Mouse (Mus musculus): Measurements from ENCODE around the gene Bcar3.

Bcar3 gene

DNA sequence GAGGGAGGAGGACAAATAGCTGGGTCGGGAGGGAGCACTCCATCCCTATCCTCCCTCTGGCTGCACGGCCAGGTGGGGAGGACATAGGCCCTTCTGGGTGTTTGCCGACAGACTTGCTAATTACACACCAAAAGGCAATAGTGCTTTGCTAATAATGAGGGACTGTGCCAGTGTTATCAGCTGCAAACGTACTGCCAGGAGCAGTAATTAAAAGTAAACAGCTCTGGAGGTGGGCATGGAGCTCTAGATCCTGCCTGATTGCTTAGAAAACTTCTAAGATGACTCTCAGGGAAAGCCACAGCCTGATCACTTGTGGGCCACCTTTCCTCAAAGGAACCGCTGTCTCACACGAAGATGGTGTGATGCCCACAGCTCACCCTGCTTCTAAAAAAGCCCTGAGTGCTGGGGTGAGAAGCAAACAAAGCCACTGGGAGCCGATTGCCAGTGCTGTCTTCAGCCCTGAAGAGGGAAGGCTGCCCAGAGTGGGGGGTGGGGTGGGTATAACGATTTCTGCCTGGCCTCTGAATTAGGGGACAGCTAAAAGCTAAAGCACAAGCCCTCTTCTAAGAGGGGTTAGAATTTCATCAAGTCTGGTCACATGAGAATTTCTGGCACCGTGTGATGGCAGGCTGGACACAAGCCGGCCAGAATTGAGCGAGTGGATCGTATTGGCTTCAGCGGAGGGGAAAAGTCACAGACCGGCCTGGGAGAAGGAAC is 189.3 kb downstream of the Bcar3 start:
- DNase-seq (ENCODE audit: low spot score in 2 of 2): peak; percentile 47 to 72

DNA sequence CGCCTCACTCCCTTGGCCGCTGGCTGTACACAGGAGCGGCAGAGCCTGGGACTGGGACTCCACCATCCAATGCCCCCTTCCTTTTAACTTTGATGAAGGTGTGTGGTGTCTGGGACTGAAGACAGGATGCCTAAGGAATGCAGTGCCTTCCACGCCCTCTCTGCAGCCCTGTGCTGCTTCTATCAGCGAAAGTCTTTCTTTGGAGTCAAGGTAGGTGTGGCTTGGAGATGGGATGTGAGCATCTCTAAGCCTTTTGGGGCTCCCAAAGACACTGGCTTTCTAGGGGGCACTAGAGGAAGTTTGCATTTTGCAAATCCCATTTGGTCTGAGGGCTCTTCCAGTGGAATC is 189.8 kb downstream of the Bcar3 start:
- DNase-seq (ENCODE audit: low spot score in 2 of 2): no peak

DNA sequence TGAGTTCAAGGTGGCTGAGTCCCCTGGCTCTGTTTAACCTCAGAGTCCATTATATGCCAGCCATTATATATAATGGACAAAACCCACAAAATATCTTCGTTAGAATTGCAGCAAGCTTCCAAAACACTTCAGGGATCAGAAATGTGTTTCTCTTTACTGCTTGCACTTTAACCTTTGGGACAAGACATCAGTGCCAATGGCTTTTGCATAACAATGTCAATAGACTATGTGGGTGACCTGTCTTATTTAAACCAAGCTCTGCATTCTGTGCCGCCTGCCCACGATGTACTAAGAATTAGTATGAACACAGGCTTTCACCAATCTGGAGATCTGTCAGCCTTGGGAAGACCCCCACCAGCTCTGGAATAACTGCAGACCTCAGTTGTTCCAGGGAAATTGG is 190.4 kb downstream of the Bcar3 start:
- DNase-seq (ENCODE audit: low spot score in 2 of 2): no peak

DNA sequence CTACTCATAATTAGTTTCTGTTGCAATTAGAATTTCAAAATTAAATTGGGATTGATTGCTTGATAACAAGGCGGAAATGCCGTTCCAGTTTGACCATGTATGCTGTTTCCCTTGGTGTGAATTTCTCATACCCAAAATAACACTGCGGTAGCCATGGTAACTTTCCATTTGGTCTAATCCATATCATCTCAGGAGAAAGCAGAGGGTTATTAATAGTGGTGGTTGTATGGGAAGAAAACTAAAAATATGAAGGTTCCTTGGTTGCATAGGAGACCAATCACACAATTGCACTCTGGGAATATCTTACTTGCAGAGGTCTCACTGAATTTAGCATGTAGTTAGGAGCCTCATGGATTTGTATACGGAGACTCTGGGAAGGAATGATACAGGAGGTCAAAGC is 191.8 kb downstream of the Bcar3 start:
- DNase-seq (ENCODE audit: low spot score in 2 of 2): peak in 1 of 2 experiments; percentile 64

DNA sequence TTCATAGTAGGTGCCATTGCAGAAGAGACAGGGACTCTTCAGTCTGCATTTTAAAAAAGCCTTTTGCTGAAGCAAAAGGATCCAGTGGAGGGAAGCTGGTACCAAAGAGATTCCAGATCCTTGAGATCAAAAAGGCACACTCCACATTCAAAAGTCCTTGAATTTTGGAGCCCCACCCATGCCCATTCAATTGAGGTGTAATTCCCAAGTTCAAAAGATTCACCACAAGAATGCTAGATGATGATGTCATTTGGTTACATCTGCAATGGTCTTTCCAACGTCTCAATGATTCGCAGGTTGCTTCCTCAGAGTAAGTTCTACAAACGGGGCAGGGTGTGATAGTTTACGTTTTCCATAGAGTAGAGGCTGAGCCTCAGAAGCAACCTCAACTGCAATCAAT is 192.3 kb downstream of the Bcar3 start:
- no peak for DNase-seq (ENCODE audit: low spot score in 2 of 2)

DNA sequence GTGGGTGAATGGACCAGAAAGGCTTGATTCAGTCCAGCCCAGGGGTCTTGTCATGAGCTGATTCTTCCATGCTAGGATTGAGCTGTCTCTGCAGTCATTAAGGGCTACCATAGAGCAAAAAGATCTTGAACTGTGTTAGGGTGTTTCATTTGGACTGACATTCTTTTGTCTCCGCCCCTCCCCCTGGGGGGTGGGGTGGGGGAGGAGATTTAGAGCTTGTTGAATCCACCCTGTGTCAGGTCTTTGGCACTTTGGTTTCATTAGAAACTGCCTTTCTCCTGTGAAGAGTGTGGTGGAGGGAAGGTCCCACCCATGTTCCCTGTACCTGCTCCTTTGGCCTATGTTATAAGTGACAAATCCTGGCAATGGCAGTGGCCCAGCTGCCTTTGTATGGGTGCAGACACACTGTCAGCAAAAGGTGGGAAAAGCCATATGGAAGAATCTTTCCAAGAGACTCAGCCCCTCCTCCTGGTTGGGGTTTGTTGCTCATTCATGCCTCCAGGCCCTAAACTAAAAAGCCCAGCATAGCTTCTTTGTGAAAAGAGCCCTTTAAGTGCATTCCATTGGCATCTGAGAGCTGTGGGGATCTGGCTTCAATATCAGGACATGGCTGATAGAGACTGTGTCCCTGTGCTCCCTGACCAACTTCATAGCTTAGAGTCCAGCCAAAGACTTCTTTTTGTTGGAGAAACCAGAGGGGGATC is 194.3 kb downstream of the Bcar3 start:
- peak in 1 of 2 experiments; percentile 34 for DNase-seq (ENCODE audit: low spot score in 2 of 2)

DNA sequence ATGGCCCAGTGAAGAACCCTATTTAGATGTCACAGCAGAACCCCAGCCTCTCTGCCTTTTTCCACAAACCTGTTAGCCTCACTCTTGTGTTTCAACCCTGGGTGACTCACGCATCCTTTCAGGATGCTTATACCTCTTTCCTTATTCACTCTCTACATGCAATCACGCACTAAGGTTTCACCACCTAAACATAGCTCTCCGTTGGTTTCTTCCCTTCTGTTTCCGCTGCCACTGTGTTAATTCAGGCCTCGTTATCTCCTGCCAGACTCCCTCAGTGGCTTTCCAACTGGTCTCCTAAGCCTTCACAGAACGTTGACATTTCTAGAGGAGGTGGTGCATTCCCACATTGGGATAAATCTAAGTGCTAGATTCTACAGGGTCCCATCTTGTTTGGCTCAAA is 196.6 kb downstream of the Bcar3 start:
- DNase-seq (ENCODE audit: low spot score in 2 of 2): peak in 1 of 2 experiments; percentile 80

DNA sequence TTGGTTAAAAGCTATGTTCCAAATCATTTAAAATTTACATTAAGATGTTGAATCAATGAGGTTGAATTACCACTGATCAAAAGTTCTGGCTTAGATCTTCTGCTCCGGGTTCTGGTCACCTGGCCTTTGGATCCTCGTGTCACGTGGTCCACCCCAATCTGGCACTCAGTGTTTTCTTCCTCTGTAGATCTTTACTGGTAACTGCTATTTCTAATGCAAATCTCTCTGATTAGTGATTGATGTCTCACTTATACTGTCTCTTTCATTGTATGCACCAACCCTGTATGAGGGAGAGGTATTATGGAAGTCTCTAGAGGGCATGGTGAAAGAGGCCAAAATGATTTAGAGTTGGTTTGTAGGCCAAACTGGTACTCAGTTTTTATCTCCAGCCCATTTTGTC is 198.1 kb downstream of the Bcar3 start:
- DNase-seq (ENCODE audit: low spot score in 2 of 2): no peak

DNA sequence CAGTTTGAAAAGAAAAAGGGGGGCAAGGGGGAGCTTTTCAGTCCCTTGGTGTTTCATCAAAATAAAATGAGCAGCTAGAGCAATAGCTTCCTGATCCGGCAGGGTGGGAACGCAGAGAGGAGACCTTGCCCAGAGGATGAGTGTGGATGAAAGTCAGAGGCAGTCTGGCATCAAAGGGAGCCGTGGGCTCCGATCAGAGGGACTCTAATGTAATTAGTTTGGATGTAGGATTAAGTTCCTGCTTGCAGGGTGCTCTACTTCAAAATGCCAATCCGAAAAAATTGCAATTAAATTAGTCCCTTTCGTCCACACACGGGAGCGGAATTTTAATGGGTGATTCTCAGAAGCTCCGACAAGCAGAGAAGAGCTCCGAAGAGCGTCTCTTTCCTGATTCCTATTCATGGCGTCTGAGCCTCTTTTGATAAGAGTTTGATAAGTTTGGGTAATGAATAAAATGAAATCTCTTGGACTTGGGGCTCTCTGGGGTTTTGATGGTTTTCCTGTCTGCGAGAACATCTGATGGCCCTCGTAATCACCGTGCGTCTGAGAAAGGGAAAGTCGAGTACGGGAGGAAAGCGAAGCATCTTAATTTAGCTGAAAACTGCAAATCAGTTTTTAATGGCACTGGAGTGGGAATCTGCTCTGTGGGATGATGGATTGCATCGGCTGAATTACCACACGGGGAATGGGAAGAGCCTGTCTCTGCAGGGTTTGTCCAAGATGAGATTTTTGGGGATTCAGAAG is 199.1 kb downstream of the Bcar3 start:
- DNase-seq (ENCODE audit: low spot score in 2 of 2): peak in 1 of 2 experiments; percentile 29

DNA sequence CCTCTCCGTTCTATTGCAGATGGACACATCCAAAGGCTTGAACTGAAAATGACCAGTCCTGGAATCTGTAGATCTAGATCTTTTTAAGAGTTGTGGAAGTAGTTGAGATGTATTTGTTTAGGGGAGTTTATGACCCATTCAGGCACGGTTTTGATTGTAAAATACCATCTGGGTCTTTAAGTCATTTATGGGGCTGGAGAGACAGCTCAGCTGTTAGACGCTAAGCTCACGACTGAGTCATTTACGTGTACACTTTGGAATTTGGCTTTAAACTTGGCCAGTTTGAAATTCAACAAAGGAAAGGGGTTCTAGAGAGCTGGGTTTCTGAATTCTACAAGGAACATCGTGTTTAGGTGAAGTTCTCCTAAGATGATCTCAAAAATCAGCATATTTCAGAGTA is 200.8 kb downstream of the Bcar3 start:
- DNase-seq (ENCODE audit: low spot score in 2 of 2): no peak

DNA sequence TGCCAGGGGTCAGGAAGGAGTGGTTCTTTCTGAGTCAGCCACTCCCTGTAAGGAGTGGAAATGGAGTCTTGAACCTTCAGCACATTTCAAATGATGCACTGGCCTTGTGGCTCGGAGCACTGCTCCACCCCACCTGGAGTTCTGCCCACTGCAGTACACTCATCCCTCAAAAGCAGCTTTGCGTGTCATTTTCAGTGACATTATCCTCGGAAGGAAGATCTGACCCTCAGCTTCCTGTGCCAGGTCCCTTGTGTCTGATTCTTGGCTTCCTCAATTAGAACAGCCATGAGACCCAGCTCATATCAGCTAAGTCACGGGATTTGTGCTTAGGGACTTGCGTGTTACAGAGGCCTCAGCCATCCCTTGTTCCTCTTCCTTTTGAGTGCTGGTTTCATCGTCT is 203.9 kb downstream of the Bcar3 start:
- no peak for DNase-seq (ENCODE audit: low spot score in 2 of 2)

DNA sequence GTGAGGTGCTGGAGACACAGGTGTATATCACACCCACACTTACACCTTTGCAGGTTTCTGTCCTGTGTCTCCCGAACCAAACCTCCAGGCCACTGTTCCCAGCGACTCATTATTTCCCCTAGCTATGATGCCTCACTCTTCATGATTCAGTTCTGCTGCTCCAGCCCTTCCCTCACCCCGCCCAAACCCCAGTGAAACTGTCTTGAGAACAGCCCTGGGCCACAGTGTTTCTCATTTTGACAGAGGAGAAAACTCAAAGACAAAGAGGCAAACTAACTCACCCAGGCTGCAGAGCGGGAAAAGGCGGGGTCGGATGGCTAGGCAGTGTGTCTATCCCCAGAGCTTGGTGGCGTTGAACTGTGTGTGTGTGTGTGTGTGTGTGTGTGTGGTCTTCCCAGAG is 204.6 kb downstream of the Bcar3 start:
- DNase-seq (ENCODE audit: low spot score in 2 of 2): no peak

DNA sequence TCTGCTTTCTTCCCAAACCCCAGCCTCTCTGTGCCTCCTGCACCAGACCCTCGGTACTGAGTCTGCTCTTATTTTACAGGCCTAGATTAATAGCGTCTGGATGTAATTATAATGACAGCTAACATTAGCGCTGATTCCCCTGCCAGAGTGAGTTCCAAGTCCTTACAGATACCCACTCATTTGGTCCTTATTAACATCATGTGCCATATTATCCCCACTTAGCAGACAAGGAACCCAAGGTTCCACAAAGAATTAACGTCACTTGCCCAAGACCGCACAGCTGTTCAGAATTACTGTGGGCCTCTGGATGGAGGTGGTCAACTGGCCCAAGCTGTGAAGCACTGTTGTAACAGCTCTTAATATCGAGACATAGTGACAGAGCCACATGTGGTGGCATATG is 205.7 kb downstream of the Bcar3 start:
- DNase-seq (ENCODE audit: low spot score in 2 of 2): no peak

DNA sequence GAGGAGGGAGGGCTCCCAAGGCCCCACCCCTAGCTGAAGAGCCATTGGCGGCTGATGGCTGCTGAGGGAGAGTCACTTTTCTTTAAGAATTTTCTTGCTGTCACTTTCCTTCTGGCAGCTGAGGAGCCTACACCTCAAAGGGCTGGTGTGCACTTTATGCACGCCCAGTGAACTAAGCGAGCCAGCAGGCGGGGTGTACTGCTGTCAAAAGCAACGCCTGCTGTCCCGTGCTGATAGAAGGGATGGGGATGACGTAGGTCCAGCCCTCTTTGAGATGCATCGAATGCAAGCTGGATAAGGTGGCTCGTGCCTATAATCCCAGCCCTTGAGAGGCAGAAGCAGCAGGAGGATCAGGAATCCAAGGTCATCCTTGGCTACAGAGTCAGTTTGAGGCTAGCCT is 207.0 kb downstream of the Bcar3 start:
- DNase-seq (ENCODE audit: low spot score in 2 of 2): no peak

DNA sequence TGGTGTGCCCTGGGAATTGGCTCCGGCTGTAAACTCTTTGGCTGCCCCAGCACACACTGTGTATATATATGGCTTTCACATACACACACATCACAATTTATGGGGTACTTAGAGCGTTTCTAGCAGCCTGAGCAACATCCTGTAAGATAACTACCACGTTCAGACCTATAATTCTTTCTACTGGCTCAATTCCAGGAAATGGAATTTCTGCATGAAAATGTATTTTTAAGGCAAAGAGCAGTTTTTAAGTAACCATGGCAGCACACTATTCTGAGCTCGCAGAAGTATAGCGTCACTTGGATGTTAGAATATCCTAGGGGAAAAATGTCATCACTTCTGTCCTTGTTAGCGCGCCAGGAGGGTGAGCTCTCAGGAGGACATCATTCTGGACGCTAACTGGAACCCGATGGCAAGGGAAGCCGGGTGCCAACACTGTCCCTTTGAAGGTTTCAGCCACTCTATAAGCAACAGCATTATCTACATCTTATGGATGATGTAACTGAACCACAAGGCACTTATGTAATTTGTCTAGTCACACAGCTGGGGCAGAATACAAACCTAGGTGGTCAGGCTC is 212.5 kb downstream of the Bcar3 start:
- DNase-seq (ENCODE audit: low spot score in 2 of 2): peak; percentile 63 to 73

DNA sequence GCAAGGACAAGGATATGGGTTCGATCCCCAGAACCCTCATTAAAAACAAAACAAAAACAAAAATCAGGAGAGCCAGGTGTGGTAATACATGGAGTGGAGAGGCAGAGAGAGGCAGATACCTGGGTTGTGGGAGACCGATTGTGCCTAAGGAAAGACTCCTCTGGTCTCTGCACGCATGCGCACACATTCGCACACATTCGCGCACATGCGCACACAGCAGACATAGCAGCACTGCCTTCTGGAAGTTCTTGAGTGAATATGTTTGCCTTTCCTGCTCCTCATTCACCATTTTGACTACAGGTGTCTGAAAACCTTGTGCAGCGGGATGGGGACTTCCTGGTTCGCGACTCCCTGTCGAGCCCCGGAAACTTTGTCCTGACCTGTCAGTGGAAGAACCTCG is 213.9 kb downstream of the Bcar3 start:
- DNase-seq (ENCODE audit: low spot score in 2 of 2): no peak

DNA sequence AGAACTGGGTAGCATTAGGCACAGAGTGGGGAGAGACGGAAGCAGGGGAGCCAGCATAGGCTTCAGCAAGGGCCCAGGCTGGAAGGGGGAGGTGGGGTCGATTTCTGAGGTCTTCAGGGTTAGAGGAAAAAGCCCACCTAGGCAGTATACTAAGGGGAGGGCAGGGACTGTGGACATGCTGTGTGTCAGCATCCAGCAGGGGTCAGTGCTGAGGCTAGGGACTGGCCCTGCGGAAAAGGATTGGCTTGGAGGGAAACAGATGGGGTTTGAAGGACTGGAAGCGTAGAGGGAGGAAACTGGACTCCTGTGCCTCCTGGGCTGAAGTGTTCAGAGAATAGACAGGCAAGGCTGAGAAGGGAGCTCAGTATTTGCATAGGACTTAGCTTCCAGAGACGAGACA is 215.1 kb downstream of the Bcar3 start:
- peak; percentile 59 to 70 for DNase-seq (ENCODE audit: low spot score in 2 of 2)

DNA sequence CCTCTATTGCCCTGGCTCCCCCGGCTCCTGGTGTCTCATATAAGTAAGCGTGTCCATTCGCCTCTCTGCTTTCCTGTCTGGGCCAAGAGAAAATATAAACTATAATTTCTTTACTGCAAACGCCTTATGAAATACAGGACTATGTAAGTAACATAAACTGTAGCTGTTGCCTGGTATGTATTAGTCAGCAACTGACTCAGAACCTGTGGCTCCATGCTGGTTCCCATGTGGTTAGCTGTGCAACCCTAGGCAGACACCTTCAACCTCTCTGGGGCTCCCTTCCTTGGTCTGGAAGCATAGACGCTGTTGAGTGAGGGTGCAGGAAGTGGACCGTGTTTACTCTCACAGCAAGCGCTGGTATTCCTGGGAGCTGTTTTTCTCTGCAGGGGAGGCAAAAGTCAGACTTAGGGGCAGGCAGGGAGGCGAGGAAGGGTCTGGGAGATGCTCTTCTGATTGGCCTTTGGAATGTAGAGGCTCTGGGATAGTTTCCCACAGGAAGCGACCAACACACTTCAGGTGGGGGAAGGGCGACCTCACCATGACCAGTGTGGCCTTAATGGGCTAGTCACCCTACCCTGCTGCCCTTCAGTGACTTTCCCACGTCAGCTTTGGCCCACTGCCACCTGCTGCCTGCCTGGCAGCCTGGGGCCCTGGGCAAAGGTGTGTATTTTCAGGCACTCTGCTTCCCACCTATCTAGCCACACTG is 215.8 kb downstream of the Bcar3 start:
- DNase-seq (ENCODE audit: low spot score in 2 of 2): peak in 1 of 2 experiments; percentile 58

DNA sequence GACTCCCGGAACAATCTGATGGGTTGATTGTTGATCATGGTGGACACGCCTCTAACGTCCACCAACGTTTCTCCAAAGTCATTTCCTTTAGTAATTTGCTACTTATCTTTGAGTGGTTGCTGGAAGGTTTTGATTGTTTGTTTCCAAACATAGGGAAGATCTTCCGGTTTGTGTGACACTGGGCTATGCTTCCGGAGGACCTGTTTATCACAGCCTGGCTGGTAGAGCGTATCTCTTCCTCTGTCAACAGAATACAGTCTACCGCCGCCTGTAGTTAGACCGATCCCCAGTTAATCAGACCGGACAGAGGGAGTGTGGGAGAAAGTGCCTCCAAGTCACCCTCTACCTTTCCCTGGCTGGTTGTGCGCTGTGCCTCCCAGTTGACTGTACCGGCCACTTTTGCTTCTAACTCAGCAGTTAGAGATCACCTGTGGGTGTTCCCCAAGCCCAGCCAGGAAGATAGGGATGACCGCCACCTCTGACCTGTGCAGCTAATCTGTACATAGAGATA is 216.4 kb downstream of the Bcar3 start:
- DNase-seq (ENCODE audit: low spot score in 2 of 2): no peak

DNA sequence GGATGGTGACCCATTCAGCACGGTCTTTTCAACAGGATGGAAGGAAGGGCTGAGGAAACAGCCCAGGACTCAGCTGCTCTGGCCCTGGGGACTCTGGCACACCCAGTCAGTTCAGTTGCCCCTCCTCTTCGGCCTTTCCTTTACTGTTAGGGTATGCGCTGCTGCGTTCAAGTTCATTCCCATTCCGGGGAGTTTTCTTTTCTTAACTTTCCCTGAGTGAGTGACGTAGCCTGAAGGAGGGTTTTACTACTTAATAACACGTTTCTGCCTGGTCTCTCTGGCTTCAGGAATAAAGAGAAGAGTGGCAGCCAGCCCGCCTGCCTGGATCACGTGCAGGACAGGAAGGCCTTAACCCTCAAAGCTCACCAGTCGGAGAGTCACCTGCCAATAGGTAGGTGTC is 217.0 kb downstream of the Bcar3 start:
- DNase-seq (ENCODE audit: low spot score in 2 of 2): no peak

DNA sequence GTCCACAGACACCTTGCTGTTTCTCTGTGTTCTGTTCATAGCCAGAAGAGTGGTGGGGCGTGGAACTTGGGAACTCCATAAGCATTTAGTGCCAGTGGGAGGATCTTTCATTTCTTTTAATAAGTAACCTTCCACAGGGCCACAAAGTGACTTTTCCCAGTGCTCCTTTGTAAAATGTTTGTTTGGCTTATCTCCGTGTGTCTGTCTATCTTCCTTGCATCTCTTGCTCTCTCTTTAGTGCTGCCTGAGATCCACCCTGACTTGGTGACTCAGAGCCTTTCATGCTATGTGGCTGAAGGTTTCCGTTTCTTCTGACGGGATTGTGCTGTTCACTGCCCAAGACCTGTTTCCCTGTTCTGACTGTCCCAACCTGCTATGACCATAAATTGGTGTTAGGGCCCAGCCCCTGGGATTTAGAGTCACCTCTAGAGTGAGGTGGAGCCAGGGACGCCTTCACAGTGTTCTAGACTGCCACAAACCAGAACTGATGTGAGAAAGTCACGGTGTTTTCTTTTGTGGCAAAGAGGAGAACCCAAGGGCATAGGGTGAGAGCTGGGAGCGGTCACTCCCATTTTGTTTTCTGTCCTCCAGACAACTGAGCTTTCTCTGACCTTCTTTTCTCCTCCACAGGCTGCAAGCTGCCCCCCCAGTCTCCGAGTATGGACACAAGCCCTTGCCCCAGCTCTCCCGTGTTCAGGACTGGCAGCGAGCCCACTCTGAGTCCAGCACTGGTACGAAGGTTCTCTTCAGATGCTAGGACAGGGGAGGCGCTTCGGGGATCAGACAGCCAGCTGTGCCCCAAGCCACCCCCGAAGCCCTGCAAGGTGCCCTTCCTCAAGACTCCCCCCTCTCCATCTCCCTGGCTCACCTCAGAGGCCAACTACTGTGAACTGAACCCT is 218.0 kb downstream of the Bcar3 start:
- no peak for DNase-seq (ENCODE audit: low spot score in 2 of 2)

Data from right cerebral cortex, postnatal 10 days (tissue).